Mouse (Mus musculus): ENCODE data around the gene 2810408A11Rik. TPM values are rescaled to one million over a fixed set of nuclear protein-coding genes. Genes with fewer than 3 reads are reported as not detected.
"Not testable (repeated sequence)": the region's sequence is repeated elsewhere in the genome, so short reads cannot be mapped to it uniquely, and the experiment has no call there.

The 2810408A11Rik gene
- polyA plus RNA-seq, 1 experiment from 2014 or later = 6.4 TPM

- H3K4me2 ChIP-seq (replicated peaks; ENCODE audit: low read depth, low read length) = peak overlapping the region; percentile 99
- H3K27me3 ChIP-seq (replicated peaks; ENCODE audit: insufficient read depth, low read length) = no peaks in the 10 kb centered on the region
- peaks cover 30% of the 10 kb centered on the region for H3K36me3 ChIP-seq (ENCODE audit: insufficient read depth, low read length)
- peak overlapping the region; percentile 92 for H3K4me3 ChIP-seq (ENCODE audit: low read depth, low read length)
- WGBS = 2% methylated on average over 17 of the region's 17 CpGs
- DNase-seq (ENCODE audit: low spot score) (peak; percentile 94), ATAC-seq (peak; percentile 35)
- H3K27ac ChIP-seq (ENCODE audit: low read length) = peak overlapping the region; percentile 96
- no peaks in the 10 kb centered on the region for H3K9me3 ChIP-seq (ENCODE audit: low read length)
- no peak for TF ChIP-seq EP300 (IDR thresholded peaks at IDR 0.05)
- TF ChIP-seq CTCF (IDR thresholded peaks at IDR 0.05) = no peak
- H3K4me1 ChIP-seq (ENCODE audit: insufficient read depth, low read depth, low read length) = peaks cover 12% of the 10 kb centered on the region; the same call in 1 of the 2 replicates
- H3K9ac ChIP-seq (replicated peaks; ENCODE audit: low read depth) = peak overlapping the region; percentile 89
Measured at GRCm38 (mm10) chr11:69919661-69920265, 19.0 kb upstream of the 2810408A11Rik start.

- 66% methylated on average over 9 of the region's 9 CpGs for WGBS
- peaks cover 16% of the 10 kb centered on the region; the same call in 1 of the 2 replicates for H3K4me1 ChIP-seq (ENCODE audit: insufficient read depth, low read depth, low read length)
- peak overlapping the region; percentile 99 for H3K4me2 ChIP-seq (replicated peaks; ENCODE audit: low read depth, low read length)
- peak overlapping the region; percentile 92; the same call in 1 of the 2 replicates for H3K4me3 ChIP-seq (ENCODE audit: low read depth, low read length)
- H3K36me3 ChIP-seq (ENCODE audit: insufficient read depth, low read length) = peaks cover 30% of the 10 kb centered on the region
- TF ChIP-seq CTCF (IDR thresholded peaks at IDR 0.05) (no peak), EP300 (IDR thresholded peaks at IDR 0.05) (no peak)
- no peaks in the 10 kb centered on the region for H3K27me3 ChIP-seq (replicated peaks; ENCODE audit: insufficient read depth, low read length)
- ATAC-seq (no peak), DNase-seq (ENCODE audit: low spot score) (no peak)
- no peaks in the 10 kb centered on the region for H3K9me3 ChIP-seq (ENCODE audit: low read length)
- H3K9ac ChIP-seq (replicated peaks; ENCODE audit: low read depth) = peak overlapping the region; percentile 89; the same call in 1 of the 2 replicates
- peak overlapping the region; percentile 96 for H3K27ac ChIP-seq (ENCODE audit: low read length)
Measured at GRCm38 (mm10) chr11:69919053-69919452, 18.3 kb upstream of the 2810408A11Rik start.

- H3K9ac ChIP-seq (replicated peaks; ENCODE audit: low read depth) = no peak overlapping the region
- H3K4me3 ChIP-seq (ENCODE audit: low read depth, low read length) = no peak overlapping the region
- ATAC-seq (no peak), DNase-seq (ENCODE audit: low spot score) (no peak)
- no peak for TF ChIP-seq EP300 (IDR thresholded peaks at IDR 0.05)
- TF ChIP-seq CTCF (IDR thresholded peaks at IDR 0.05) = no peak
- no peak overlapping the region for H3K27ac ChIP-seq (ENCODE audit: low read length)
- H3K4me1 ChIP-seq (ENCODE audit: insufficient read depth, low read depth, low read length) = peaks cover 16% of the 10 kb centered on the region; the same call in 1 of the 2 replicates
- 75% methylated on average over 5 of the region's 5 CpGs for WGBS
- H3K27me3 ChIP-seq (replicated peaks; ENCODE audit: insufficient read depth, low read length) = no peaks in the 10 kb centered on the region
- peaks cover 30% of the 10 kb centered on the region for H3K36me3 ChIP-seq (ENCODE audit: insufficient read depth, low read length)
- no peaks in the 10 kb centered on the region for H3K9me3 ChIP-seq (ENCODE audit: low read length)
- no peak overlapping the region for H3K4me2 ChIP-seq (replicated peaks; ENCODE audit: low read depth, low read length)
Measured at GRCm38 (mm10) chr11:69918118-69918517, 17.3 kb upstream of the 2810408A11Rik start.

DNA sequence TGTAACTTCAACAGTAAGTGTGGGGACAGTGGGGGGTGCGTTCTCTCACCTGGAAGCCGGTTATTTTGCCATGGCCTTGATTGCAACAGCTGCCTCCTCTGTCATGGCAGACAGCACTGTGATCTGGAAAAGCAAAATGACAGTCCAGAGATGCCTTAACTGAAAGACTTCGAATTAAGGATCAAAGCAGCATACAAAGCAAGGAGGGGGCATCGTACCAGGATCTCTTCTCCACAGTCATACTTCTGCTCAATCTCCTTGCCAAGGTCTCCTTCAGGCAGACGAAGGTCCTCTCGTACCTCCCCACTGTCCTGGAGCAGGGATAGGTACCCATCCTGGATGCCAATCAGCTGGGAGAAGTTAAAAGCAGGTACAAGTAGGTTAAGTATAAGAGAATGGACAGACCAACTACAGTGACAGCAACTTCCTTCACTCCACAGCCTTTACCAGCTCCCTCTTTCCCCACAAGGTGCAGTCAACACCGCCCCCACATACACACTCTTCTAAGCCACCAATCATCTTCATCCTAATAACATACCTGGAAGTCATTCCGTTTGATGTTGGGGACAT lies 16.7 kb upstream of the 2810408A11Rik start:
- WGBS = 82% methylated on average over 8 of the region's 8 CpGs
- Histone ChIP-seq H3K4me2 (replicated peaks; ENCODE audit: low read depth, low read length) (no peak overlapping the region), H3K9ac (replicated peaks; ENCODE audit: low read depth) (no peak overlapping the region), H3K27me3 (replicated peaks; ENCODE audit: insufficient read depth, low read length) (no peaks in the 10 kb centered on the region), H3K27ac (ENCODE audit: low read length) (no peak overlapping the region), H3K4me3 (ENCODE audit: low read depth, low read length) (no peak overlapping the region), H3K9me3 (ENCODE audit: low read length) (no peaks in the 10 kb centered on the region), H3K36me3 (ENCODE audit: insufficient read depth, low read length) (peaks cover 30% of the 10 kb centered on the region), H3K4me1 (ENCODE audit: insufficient read depth, low read depth, low read length) (peaks cover 16% of the 10 kb centered on the region; the same call in 1 of the 2 replicates)
- no peak for DNase-seq (ENCODE audit: low spot score)
- ATAC-seq = no peak
- TF ChIP-seq EP300 (IDR thresholded peaks at IDR 0.05) = no peak
- TF ChIP-seq CTCF (IDR thresholded peaks at IDR 0.05) = no peak

DNA sequence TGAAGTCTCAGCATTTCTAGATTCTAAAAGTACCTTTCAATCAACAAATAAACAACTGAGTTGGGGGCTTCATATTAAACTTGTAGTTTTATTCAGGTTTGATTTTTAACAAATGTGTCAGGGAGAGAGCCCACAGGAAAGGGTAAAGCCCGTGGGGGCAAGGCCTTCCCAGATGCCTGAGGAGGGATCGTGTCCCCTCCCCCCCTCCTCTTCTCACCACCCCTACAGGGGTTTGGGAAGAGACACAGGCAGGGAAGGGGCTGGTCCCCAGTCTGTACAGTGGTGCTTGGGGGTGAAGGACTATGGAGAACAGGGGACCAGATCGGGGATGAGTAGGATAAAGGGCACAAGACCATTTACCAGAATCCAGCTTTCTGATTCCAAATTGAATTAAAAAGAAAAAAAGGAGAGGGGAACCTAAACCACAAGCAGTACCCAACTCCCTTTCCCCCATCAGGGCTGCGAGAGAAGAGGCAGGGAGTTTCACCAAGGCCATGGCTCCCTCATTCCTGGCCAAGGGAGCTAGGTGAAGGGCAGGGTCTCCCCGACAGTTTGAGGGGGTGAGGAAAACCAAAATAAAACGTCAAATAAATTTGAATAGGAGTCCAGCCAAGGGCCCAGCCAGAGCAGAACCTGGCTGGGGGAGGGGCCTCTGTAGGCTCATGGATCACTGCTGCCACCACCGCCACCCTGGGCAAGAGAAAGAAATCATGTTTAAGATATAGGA lies 16.0 kb upstream of the 2810408A11Rik start:
- Histone ChIP-seq H3K36me3 (ENCODE audit: insufficient read depth, low read length) (peaks cover 34% of the 10 kb centered on the region), H3K4me1 (ENCODE audit: insufficient read depth, low read depth, low read length) (peaks cover 16% of the 10 kb centered on the region; the same call in 1 of the 2 replicates)
- H3K4me2 ChIP-seq (replicated peaks; ENCODE audit: low read depth, low read length); H3K4me3 ChIP-seq (ENCODE audit: low read depth, low read length); ATAC-seq; H3K27me3 ChIP-seq (replicated peaks; ENCODE audit: insufficient read depth, low read length); H3K9me3 ChIP-seq (ENCODE audit: low read length); H3K9ac ChIP-seq (replicated peaks; ENCODE audit: low read depth); DNase-seq (ENCODE audit: low spot score); H3K27ac ChIP-seq (ENCODE audit: low read length): not testable (repeated sequence)
- 46% methylated on average over 6 of the region's 7 CpGs for WGBS
